Mouse (Mus musculus) layer of hippocampus, postnatal 25 days (tissue): ENCODE measurements around the gene Jam3. TPM values are rescaled to one million over a fixed set of nuclear protein-coding genes. Genes with fewer than 3 reads are reported as not detected.

Source experiments
- DNase-seq, 2 experiments: peaks; one replicate each; pipeline ENCODE4 v3.0.0; 2022; ENCODE audit warnings: mixed read lengths in 2 of 2, low spot score in 1 of 2; ENCODE audit errors: extremely low spot score in 1 of 2
- total RNA-seq, 2 experiments: library from RNA; stranded (reverse); gene quantifications; 2 replicates each; pipeline ENCODE4 v1.2.3; 2021

Jam3 gene
- total RNA-seq = 10 to 100 TPM; 43.0 to 44.2 TPM

DNA sequence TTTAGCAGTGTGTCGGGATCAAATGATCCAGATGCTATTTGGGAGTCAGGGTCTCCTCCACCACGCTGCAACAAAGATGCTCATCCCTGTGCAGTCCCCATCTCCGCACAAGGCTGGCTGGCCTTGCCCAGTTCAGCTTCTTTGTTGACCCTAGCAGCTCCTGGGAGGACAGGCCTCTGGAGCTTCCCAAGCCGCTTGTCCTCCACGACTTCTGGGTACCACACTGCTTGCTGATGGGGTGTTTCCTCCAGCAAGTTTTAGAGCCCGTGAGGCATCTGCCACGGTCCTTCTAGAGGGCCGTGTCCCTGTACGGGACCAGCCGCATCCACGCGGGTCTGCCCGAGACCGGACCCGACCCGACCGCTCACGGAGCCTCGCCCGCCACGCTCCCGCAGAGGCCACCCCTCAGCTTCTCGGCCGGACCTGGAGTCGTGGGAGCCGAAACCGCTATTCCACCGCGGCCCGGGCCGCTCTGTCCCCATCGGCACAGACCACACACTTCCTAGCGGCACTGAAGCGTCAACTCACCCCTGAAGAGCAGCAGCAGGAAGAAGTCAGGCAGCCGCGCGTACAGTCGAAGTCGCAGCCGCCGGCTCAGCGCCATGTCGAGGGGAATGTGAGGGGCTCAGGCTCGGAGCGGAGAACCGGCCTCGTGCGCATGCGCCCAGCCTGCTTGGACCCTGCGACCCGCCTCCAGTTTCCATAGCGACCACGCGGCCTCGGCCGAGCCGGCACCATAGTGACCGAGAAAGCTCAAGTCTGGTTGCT is at the start of gene Jam3:
TSS of gene Jam3 (minus strand) at position 659 of the 768 bp plus-strand sequence.
- DNase-seq = peak; percentile 94

DNA sequence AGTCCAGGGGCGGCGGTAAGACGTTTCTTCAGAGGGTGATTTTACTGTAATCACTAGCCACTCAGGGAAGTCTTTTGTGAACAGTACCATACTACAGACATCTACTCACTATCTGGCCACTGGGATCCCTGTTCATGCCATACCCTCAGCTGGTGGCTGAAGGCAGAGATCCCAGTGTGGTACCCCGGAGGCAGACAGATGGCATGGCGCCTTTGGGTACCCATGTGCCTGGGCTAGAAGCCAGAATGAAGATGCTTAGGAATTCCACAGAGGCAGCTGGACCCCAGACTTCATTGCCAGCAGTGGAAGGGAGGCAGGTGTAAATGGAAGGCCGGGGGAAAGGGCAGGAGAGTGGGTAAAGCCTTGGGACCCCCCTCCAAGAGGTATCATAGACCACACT is 49.0 kb upstream of the Jam3 start:
- DNase-seq = no peak

DNA sequence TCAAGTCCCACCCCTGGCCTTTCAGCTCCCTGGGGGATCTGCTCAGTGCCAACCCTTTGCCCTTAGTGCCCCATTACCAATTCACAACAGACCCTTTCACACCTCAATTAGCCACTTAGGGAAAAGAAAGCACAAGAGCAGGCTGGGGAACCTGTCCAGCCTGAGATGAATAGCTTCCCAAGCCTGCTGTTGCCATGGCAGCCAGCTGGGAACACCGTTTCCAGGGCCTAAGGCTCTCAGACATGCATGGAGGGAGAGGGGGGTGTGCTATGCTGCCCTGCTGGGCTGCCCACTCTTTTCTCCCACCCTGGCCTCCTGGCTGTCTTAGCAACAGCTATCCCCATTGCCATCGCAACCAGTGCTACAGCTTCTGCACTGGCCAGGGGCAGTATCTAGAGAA is 47.9 kb upstream of the Jam3 start:
- peak in 1 of 2 experiments; percentile 34 for DNase-seq

GRCm38 (mm10) chr9:27201472-27202219 is 46.4 kb upstream of the Jam3 start:
- no peak for DNase-seq

- peak in 1 of 2 experiments; percentile 51 for DNase-seq
Measured at GRCm38 (mm10) chr9:27193592-27194080, 38.4 kb upstream of the Jam3 start.

DNA sequence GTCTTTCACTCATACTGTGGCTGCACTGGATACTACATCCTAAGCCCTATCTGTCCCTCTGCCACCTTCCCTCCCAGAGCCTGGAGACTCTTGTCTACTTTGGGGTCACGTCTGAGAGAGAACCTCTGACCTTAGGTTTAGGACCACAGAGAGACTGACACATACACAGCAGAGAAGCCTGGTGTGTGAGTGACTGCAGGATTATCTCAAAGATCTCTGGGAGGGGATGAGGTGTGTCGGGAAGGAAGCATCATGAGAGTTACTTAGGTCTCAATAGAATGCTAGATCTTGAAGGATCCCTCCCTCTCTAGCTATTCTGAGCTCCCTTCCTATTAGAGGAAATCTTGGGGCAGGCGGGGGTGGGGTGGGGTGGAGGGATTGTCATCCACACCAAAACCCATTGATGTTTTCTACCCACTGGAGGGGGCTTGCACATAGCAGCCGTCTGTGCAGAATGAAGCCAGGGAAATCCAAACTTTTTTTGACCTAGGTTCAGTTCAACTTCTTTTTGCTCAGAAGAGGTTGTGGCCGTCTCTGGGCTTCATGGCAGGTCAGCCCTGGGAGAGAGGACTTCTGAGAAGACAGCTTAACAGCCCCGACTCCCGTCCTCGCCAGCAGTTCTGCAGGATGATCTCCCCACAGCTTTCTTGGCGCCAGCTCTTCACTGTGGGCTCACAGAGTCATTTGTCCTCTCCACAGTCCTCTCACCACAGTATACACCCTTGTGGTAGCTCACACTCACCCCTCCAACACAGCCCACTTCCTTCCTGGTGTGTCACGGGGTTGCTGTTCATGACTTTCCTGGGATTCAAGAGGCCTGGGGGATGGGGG is 37.8 kb upstream of the Jam3 start:
- DNase-seq = no peak

- peak; percentile 53 to 68 for DNase-seq
Measured at GRCm38 (mm10) chr9:27192001-27192760, 37.0 kb upstream of the Jam3 start.

DNA sequence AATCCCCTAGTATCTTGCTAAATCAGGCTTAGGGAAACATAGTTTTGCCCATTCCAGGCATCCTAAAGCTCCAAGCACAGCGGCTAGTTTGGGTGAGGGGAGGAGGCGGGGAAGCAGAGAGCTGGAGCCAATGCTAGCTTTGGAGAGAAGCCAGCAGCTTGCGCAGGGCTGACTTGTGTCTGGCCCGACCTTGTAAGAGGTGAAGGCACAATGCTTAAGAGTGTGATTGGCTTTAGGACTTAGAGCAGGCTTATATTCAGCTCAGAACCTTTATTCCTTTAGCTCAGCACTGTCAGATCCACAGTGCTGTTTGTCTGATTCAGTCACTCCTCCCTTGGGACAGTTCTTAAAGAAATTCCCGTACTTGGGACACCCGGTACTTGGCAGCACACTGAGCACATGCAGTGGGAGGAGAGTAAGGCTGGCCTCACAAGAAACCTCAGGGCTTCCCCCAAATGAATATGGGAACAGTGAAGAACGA is 36.3 kb upstream of the Jam3 start:
- DNase-seq = no peak

DNA sequence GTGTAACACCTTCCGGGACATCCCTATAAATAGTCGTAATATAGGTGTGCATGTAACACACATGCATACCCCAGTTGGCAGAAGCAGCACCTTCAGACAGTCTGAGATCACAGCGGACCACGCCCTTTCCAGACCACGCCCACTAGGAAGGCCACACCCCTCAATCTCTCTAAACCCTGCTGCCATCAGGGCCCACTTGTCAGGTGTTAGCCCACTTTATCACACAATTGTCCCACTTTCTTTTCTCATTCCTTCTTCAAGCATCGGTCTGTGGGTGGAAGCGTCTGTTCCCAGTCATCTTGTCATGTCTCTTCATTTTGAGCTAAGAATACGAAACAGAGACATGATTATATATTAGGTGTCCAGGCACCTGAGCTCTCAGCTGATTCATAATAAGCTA is 35.2 kb upstream of the Jam3 start:
- no peak for DNase-seq

DNA sequence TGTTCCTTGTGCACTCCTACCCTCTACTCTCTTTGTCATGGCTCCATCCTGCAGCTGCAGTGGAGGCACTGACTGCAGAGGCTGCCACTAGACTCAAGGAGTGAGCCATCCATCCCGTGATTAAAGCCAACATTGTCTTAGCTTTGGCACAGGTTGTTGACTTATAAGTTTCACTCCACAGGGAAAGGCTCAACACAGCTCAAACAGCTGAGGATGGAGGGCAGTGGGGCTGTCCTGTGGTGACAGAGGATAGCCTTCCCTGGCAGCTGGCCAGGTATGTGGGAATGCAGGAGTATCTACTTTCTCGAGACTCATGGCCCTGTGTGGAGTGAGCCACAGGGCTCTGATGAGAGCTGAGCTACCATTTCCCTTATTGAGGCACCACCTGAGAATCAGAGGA is 34.1 kb upstream of the Jam3 start:
- no peak for DNase-seq

DNA sequence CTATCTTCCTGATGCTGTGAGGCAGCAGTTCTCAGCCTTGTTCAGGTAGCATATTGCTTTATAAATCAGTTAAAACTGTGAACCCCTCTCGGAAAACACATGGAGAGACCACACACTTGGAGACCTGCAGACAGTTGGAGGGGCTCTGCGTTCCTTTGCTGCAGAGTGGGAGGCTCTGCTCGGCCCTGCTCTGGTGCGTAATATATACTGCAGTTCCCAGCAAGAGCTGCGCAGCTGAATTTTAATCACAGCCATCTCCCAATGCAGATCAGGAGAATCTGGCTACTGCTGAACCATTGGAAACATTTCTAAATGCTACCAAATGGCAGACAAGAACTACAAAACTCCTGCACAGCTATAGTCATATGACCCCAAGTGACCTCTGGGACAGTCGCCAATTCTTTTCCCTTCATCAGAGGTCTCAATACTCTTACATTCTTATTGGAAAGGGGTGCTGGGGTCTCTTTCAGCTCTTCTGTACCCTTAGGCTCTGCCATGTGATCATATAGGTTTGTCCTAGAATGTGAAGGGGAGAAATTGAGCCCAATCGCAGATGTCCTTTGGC is 33.5 kb upstream of the Jam3 start:
- no peak for DNase-seq

DNA sequence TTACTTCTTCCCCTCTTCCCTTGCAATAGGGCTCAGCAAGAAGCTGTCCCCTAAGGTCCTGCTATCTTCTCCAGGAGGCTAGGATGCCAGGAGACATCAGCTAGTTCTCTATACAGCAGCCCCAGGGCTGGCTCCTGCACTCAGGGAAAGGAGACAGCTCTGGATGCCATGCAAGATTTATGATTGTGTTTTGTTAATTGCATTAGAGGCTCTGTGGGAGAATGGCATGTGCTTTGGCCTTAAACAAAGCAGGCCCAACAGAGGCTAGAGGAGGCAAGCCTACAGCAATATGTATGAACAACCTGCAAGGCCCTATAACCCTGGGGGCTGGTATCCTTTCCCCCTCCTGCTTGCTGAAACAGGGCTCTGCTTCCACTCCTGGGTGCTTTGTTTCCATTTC is 30.6 kb upstream of the Jam3 start:
- no peak for DNase-seq

- no peak for DNase-seq
Measured at GRCm38 (mm10) chr9:27182087-27182486, 26.9 kb upstream of the Jam3 start.

DNA sequence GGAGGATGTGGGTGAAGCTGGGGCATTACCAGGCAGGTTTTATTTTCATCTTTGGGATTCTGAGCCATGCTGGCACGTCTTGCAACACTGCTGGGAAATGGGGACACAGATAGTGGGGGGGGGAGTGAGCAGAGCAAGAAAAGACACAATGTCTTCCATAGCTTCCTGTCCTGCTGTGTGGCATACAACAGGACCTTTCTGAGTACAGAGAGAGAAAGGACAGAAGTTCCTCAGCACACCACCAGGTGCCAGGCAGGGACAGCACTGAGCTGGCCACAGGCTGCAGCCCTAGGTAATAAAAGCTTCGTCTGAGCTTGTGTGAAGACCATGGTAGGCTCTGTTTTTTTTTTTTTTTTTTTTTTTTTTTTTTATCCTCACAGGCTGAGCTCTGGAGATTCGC is 25.3 kb upstream of the Jam3 start:
- DNase-seq = no peak

DNA sequence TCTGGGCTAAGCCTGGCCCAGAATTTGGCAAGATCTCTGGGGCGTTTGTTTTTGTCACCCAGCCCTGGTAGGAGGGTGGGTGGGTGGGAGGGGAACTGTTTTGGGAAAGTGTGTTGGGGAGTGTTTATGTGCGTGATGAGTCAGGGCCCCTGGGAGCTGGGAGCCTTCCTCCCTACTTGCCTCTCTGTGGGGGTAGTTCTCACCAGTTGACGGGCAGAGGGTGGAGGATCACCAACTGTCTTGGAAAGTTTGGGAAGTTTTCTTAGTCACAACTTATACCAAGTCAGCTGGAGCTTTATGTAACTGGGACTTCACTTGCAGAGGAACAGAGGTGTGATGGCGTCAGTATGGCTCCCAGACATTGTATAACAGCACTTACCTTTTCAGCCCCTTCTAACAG is 23.7 kb upstream of the Jam3 start:
- no peak for DNase-seq

DNA sequence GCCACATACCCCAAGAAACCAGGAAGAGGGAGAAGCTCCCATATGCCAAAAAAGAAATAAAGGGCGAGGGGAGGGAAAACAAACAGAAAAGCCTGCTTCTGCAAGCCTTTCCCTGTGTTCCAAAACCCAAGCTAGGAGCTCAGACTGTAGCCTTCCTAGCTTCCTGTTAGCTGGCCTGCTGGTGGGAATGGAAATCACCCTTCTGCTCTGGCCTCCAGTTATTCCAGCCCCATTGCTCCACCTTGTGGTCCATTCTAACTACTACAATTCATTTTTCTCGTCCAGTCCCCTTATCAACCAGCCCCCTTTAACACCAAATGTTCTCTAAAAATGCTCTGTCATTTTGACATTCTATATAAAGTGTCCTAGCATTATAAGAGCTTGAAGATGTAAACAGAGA is 20.9 kb upstream of the Jam3 start:
- DNase-seq = peak in 1 of 2 experiments; percentile 39

DNA sequence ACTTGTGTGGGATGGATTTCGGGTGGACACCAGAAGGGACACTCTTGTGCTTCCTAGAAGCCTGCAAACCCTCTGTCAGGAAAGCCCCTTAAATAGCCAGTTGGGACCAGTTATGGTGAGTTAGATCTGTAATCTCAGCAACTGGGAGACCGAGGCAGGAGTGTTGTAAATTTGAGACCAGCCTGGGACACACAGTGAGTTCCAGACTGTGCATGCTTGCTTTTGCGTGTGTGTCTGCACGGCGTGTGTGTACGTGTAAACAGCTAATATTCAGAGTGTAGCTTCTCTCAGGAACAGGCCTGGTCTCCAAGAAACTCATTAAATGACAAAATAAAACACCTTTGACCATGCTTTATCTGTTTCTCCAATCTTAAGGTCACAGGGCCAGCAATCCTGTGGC is 20.5 kb upstream of the Jam3 start:
- DNase-seq = no peak

DNA sequence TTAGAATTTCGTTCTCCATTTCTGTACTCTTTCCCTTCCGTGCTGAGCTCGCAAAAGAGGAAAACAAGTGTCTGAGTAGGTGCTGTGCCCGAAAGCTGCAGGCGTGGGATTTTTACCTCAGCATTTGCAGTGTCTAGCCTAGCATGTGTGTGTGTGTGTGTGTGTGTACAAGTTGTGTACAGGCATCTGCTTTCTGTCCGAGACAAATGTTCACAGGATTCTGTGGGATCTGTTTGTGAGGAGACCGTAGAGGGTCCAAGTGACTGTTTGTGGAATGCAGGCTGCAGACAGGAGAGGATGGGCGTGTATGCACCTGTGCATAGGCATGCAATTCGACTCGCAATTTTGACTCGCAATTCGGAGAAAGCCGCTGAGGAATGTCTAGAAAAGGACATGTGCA is 20.0 kb upstream of the Jam3 start:
- peak in 1 of 2 experiments; percentile 21 for DNase-seq

DNA sequence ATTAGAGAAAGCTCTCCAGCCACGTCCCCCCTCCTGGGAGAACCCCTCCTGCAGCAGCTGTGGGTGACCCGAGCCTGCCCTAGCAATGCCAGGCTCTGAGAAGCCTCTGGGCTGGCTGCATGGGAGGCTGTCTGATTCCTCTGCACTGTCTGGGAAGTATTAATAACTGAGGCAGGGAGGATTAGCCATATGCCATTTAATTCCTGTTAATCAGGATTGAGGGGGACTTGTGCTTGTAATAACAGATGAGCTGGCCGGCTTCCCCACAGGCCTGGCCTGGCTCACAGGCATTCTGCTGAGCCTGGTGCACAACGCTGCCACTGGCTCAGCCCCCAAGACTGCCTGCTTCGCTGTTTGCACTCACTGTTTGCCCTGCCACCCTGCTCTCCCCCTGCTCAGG is 18.9 kb upstream of the Jam3 start:
- DNase-seq = peak in 1 of 2 experiments; percentile 43

DNA sequence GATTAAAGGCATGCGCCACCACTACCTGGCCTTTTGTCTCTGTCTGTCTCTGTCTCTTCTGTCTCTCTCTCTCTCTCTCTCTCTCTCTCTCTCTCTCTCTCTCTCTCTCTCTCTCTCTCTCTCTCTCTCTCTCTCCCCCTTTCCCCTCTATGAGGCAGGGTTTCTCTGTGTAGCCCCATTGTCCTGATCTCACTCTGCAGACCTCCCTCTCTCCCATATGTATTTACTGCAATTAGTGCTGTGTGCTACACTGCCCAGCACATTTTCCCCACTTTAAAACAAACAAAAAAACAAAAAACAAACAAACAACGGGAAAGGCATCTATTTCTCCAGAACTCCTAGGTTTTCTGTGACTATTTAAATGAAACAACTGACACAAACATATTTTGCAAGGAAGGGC is 18.4 kb upstream of the Jam3 start:
- DNase-seq = no peak
